Mouse (Mus musculus): ENCODE measurements at regions not wholly inside any gene's neighbourhood (a gene's known extent, or its start where the extent isn't known, plus 50 kb on each side); places are given as distances from the start of the nearest gene placed in this dataset.

GRCm38 (mm10) chr14:106581886-106582285 is 475.9 kb downstream of the Trim52 start:
- intact Hi-C loops (cut with DNase I; ENCODE audit: low total_unique reads): no loop called here
- no peak for DNase-seq

DNA sequence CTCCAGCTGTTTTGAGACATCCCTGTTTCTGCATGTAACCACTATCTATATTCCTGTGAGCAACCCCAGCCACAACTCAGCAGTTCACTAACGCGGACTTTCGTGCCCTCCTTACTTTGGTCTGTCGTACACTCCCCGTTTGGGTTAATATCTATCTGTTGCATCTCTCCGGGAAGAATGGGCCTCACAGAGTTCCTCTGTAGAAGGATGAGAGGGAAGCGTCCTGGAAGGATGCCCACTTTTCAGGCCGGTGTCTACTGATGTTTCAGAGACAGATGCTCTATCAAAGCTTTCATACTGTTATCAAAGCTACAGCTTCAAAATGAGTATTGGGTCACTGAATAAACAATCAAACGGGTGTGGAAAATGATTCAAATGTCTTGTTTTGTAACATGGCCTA is 487.4 kb downstream of the Trim52 start:
- no peak for DNase-seq
- intact Hi-C loops (cut with DNase I; ENCODE audit: low total_unique reads): no loop called here

DNA sequence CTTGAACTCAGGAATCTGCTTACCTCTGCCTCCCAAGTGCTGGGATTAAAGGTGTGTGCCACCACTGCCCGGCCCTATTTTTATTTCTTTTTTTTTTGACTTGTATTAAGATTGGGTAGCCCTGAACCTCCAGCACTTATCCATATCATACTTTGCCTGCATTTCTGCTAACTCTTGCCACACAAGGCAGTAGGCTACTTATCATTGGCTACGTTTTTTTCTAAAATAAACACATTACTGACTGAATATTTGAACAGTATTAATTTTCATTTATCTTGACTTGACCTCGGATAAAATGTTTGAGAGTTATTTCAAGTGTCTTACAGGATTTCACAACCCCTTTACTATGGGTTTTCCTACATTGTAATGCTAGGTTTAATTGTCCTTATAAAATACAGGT is 488.0 kb downstream of the Trim52 start:
- intact Hi-C loops (cut with DNase I; ENCODE audit: low total_unique reads): no loop called here
- no peak for DNase-seq

DNA sequence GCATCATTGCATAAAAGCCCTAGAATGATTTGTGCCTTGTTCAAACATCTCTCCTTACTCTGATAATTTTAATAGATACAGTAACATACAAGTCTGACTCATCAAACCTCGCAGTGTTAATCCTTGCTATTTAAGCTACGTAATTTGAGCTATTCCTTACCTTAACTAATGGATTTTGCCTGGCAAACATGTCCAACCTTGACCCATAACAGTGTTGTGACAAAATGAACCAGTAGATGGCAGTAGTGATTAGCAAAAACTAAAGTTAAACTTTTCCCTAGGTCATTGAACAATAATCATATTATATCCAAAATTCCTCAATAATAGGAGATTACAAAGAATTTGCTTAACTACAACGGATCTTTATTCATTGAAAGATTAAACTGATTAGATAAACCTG is 501.0 kb downstream of the Trim52 start:
- no peak for DNase-seq
- intact Hi-C loops (cut with DNase I; ENCODE audit: low total_unique reads): no loop called here

DNA sequence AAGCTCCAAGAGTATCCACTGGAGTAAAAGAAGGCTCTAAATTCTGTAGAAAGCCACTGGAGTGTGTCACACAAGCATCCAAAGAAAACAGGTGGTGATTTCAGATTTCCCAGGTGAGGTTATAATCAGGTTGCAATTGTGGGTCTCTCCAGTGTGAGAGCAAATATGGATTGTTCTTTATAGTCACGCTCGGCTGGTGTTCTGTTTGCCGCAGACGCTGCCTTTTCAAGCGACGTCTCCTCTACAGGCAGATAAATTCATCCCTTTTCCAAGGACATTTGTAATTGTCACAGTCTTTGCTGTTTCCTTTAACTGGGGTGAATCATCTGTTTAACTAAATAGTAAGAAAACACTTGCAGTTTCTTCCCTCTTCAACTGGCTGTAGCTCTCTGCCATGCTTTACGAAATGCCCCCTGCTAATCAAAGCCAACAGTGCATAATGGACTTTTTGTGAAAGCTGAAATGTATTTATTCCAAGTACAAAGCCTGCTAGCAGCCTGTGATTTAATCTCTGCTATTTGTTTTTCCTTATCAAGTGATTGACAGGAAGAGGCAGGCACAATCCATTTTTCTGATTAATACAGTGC is 502.4 kb downstream of the Trim52 start:
- intact Hi-C loops (cut with DNase I; ENCODE audit: low total_unique reads): no loop called here
- no peak for DNase-seq

All from gastrocnemius, postnatal 14 days (tissue).